Mouse (Mus musculus) testis, adult 2 months (tissue): Measurements from ENCODE around the gene Slco3a1. TPM values are rescaled to one million over a fixed set of nuclear protein-coding genes. Genes with fewer than 3 reads are reported as not detected.

ENCODE experiments used
- H3K27ac ChIP-seq: fragments of 200-500 bp; 2 replicates; pipeline ENCODE4 v1.5.1; 2012; ENCODE audit warnings: low read depth, low read length; ENCODE audit not compliant: control insufficient read depth, insufficient read depth
- H3K27me3 ChIP-seq: fragments of 200-500 bp; 2 replicates; pipeline ENCODE4 v1.6.1; 2012; ENCODE audit warnings: mild to moderate bottlenecking, low read length, moderate library complexity; ENCODE audit not compliant: control insufficient read depth, insufficient read depth
- H3K36me3 ChIP-seq: fragments of 200-500 bp; 2 replicates; pipeline ENCODE4 v1.6.1; 2012; ENCODE audit warnings: mild to moderate bottlenecking, low read length; ENCODE audit not compliant: control insufficient read depth, insufficient read depth
- H3K4me1 ChIP-seq: fragments of 200-500 bp; 2 replicates; pipeline ENCODE4 v1.6.1; 2012; ENCODE audit warnings: low read length; ENCODE audit not compliant: control insufficient read depth, insufficient read depth
- H3K4me3 ChIP-seq: fragments of 200-500 bp; 2 replicates; pipeline ENCODE4 v1.5.1; 2012; ENCODE audit warnings: low read depth, mild to moderate bottlenecking, low read length, moderate library complexity, mixed read lengths; ENCODE audit not compliant: control insufficient read depth
- CTCF ChIP-seq: fragments of 200-500 bp; IDR thresholded peaks from 2 replicates; pipeline ENCODE4 v1.5.1; 2012; ENCODE audit warnings: low read depth, mild to moderate bottlenecking, inconsistent platforms, low read length, moderate library complexity; ENCODE audit not compliant: control insufficient read depth, insufficient read depth, insufficient replicate concordance
- POLR2A ChIP-seq: fragments of 200-500 bp; IDR thresholded peaks from 2 replicates; pipeline ENCODE4 v1.6.1; 2012; ENCODE audit warnings: low read depth, mild to moderate bottlenecking, inconsistent platforms, low read length, moderate library complexity; ENCODE audit not compliant: control insufficient read depth
- polyA plus RNA-seq: library from polyadenylated mRNA; depleted of rRNA; stranded (reverse); fragments of >200 nt; gene quantifications from 2 replicates; pipeline ENCODE4 v1.2.3, GENCODE M21; 2012

Gene Slco3a1
- polyA plus RNA-seq, 1 experiment, result 67.7 TPM

GRCm38 (mm10) chr7:74459277-74459676, 95.3 kb downstream of the Slco3a1 start:
- Histone ChIP-seq H3K27ac (no peak overlapping the region), H3K36me3 (no peaks in the 10 kb centered on the region), H3K27me3 (no peaks in the 10 kb centered on the region), H3K4me3 (no peak overlapping the region), H3K4me1 (peaks cover 3% of the 10 kb centered on the region; the same call in 1 of the 2 replicates)
- no peak for TF ChIP-seq POLR2A

- TF ChIP-seq POLR2A (no peak), CTCF (no peak)
- Histone ChIP-seq H3K4me3 (no peak overlapping the region), H3K27me3 (no peaks in the 10 kb centered on the region), H3K27ac (no peak overlapping the region), H3K4me1 (peaks cover 3% of the 10 kb centered on the region; the same call in 1 of the 2 replicates), H3K36me3 (no peaks in the 10 kb centered on the region)
These were observed 95.9 kb downstream of the Slco3a1 start for GRCm38 (mm10) chr7:74458475-74459221.

- H3K27ac ChIP-seq, result no peak overlapping the region
- no peak overlapping the region for H3K4me3 ChIP-seq
- no peaks in the 10 kb centered on the region for H3K27me3 ChIP-seq
- H3K4me1 ChIP-seq, result peaks cover 3% of the 10 kb centered on the region; the same call in 1 of the 2 replicates
- H3K36me3 ChIP-seq, result no peaks in the 10 kb centered on the region
- no peak for TF ChIP-seq CTCF
- no peak for TF ChIP-seq POLR2A
These were observed 97.1 kb downstream of the Slco3a1 start for GRCm38 (mm10) chr7:74457347-74457975.

- peaks cover 3% of the 10 kb centered on the region; the same call in 1 of the 2 replicates for H3K4me1 ChIP-seq
These were observed 97.8 kb downstream of the Slco3a1 start for GRCm38 (mm10) chr7:74456781-74457180.

GRCm38 (mm10) chr7:74451047-74451446, 103.5 kb downstream of the Slco3a1 start:
- Histone ChIP-seq H3K4me1 (no peaks in the 10 kb centered on the region), H3K27ac (no peak overlapping the region), H3K36me3 (no peaks in the 10 kb centered on the region), H3K4me3 (no peak overlapping the region), H3K27me3 (no peaks in the 10 kb centered on the region)
- TF ChIP-seq POLR2A (no peak), CTCF (no peak)

More at GRCm38 (mm10) chr7:74456781-74457180, 97.8 kb downstream of the Slco3a1 start:
- Histone ChIP-seq H3K36me3 (no peaks in the 10 kb centered on the region), H3K27ac (no peak overlapping the region), H3K4me3 (no peak overlapping the region), H3K27me3 (no peaks in the 10 kb centered on the region)
- TF ChIP-seq CTCF (no peak), POLR2A (no peak)

- TF ChIP-seq CTCF, result no peak
- TF ChIP-seq POLR2A, result no peak
- Histone ChIP-seq H3K27me3 (no peaks in the 10 kb centered on the region), H3K27ac (no peak overlapping the region), H3K36me3 (no peaks in the 10 kb centered on the region), H3K4me3 (no peak overlapping the region), H3K4me1 (no peaks in the 10 kb centered on the region)
These were observed 104.8 kb downstream of the Slco3a1 start for GRCm38 (mm10) chr7:74449802-74450201.

DNA sequence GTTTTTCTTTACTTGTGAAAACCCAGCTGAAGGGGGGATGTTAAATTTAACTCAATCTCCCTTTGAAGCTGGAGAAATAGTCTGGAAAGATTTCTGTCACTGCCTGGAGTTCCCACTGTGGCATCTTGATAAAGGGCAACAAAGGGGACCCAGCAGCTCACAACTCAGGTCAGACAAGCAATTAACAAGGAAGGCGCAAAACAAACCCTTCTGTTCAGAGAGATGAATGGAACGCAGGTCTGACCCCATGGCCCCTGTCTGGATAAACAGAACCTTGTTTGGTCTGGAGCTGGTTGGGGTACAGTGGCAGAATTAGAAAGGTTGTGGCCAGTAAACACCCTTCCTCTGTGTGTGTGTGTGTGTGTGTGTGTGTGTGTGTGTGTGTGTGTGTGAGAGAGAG, 106.8 kb downstream of the Slco3a1 start:
- TF ChIP-seq CTCF (no peak), POLR2A (no peak)
- H3K27ac ChIP-seq, result no peak overlapping the region
- H3K4me3 ChIP-seq, result no peak overlapping the region
- H3K4me1 ChIP-seq, result no peaks in the 10 kb centered on the region
- no peaks in the 10 kb centered on the region for H3K36me3 ChIP-seq
- H3K27me3 ChIP-seq, result no peaks in the 10 kb centered on the region

DNA sequence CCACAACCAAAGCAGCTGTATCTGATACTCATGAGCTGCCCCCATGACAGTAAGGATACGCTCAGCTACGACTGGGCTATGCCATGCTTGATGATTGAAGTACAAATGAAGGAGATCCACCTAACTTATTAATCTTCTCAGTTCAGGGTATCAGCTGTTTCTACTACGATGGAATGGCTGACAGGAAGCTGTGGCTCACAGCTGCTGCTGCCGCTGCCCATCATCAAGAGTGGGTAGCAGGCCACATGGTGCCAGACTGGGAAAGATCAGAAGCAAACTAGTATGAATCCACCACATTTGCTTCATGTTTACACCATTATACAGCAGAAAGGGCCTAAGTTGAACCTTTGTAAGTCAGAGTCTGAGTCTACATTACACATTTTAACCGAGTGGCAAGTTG, 109.4 kb downstream of the Slco3a1 start:
- H3K27me3 ChIP-seq, result no peaks in the 10 kb centered on the region
- H3K4me1 ChIP-seq, result no peaks in the 10 kb centered on the region
- H3K4me3 ChIP-seq, result no peak overlapping the region
- no peak for TF ChIP-seq POLR2A
- TF ChIP-seq CTCF, result no peak
- no peaks in the 10 kb centered on the region for H3K36me3 ChIP-seq
- no peak overlapping the region for H3K27ac ChIP-seq
